Mouse (Mus musculus): ENCODE results near the gene Ip6k1. TPM values are rescaled to one million over a fixed set of nuclear protein-coding genes. Genes with fewer than 3 reads are reported as not detected.

The Ip6k1 gene
- polyA plus RNA-seq, 1 experiment from 2014 or later, result 53.8 TPM

DNA sequence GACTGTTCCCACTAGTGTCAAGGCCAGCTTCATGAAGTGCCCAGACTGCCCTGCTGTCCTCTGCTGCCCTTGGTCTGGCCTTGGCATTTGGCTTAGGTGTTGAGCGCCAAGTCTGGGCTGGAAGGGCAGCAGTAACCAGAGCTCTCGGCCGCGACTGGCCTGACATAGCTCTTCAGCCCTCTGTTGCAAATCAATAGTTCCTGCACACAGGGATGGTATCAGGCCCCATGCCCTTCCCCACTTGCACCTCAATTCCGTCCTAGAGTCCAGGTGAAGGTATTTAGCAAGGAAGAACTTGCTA lies 54.9 kb downstream of the Ip6k1 start:
- H3K4me3 ChIP-seq, result no peak overlapping the region
- no peak for DNase-seq (ENCODE audit: low spot score)
- no peaks in the 10 kb centered on the region for H3K27me3 ChIP-seq (ENCODE audit: low read depth, poor library complexity, severe bottlenecking)
- no peak overlapping the region for H3K27ac ChIP-seq (replicated peaks)
- 93% methylated on average over 5 of the region's 5 CpGs for WGBS
- no peaks in the 10 kb centered on the region for H3K9me3 ChIP-seq (replicated peaks)
- H3K36me3 ChIP-seq, result peaks cover 88% of the 10 kb centered on the region
- peaks cover 10% of the 10 kb centered on the region for H3K4me1 ChIP-seq

- WGBS, result 95% methylated on average over 9 of the region's 9 CpGs
- Histone ChIP-seq H3K9me3 (replicated peaks) (no peaks in the 10 kb centered on the region), H3K27me3 (ENCODE audit: low read depth, poor library complexity, severe bottlenecking) (no peaks in the 10 kb centered on the region), H3K36me3 (peaks cover 96% of the 10 kb centered on the region), H3K4me1 (peaks cover 5% of the 10 kb centered on the region), H3K4me3 (no peak overlapping the region), H3K27ac (replicated peaks) (no peak overlapping the region)
- no peak for DNase-seq (ENCODE audit: low spot score)
Measured at GRCm38 (mm10) chr9:108058291-108058690, 56.0 kb downstream of the Ip6k1 start.

- Histone ChIP-seq H3K36me3 (peaks cover 91% of the 10 kb centered on the region), H3K4me1 (no peaks in the 10 kb centered on the region), H3K9me3 (replicated peaks) (no peaks in the 10 kb centered on the region), H3K4me3 (no peak overlapping the region), H3K27me3 (ENCODE audit: low read depth, poor library complexity, severe bottlenecking) (no peaks in the 10 kb centered on the region), H3K27ac (replicated peaks) (no peak overlapping the region)
- 91% methylated on average over 3 of the region's 3 CpGs for WGBS
- no peak for DNase-seq (ENCODE audit: low spot score)
Measured at GRCm38 (mm10) chr9:108062142-108062541, 59.8 kb downstream of the Ip6k1 start.

DNA sequence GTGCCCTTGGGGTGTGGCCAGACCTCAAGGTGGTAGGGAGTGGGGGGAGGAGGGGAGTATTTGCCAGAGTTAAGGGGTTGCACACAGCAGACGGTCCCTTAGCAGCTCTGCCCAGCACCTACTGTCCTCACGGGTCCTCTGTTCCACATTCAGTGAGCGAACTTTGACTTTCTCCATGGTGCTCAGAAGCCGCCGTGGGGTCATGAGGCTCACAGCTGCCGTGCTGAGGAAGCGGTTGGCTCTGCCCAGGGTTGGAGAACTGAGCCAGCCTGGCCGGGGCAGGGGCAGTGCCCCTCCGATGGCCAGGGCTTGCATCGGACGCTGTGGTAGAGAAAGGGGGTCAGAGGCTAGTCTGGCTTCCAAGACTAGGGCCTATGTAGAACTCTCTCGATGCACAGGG lies 61.1 kb downstream of the Ip6k1 start:
- Histone ChIP-seq H3K4me1 (no peaks in the 10 kb centered on the region), H3K27me3 (ENCODE audit: low read depth, poor library complexity, severe bottlenecking) (no peaks in the 10 kb centered on the region), H3K4me3 (no peak overlapping the region), H3K27ac (replicated peaks) (no peak overlapping the region), H3K9me3 (replicated peaks) (no peaks in the 10 kb centered on the region), H3K36me3 (peaks cover 80% of the 10 kb centered on the region)
- WGBS, result 93% methylated on average over 12 of the region's 12 CpGs
- no peak for DNase-seq (ENCODE audit: low spot score)

- Histone ChIP-seq H3K4me3 (no peak overlapping the region), H3K27me3 (ENCODE audit: low read depth, poor library complexity, severe bottlenecking) (no peaks in the 10 kb centered on the region), H3K27ac (replicated peaks) (no peak overlapping the region), H3K9me3 (replicated peaks) (no peaks in the 10 kb centered on the region), H3K36me3 (peaks cover 77% of the 10 kb centered on the region), H3K4me1 (no peaks in the 10 kb centered on the region)
- WGBS, result 51% methylated on average over 5 of the region's 5 CpGs
- DNase-seq (ENCODE audit: low spot score), result peak; percentile 44
Measured at GRCm38 (mm10) chr9:108065491-108066011, 63.2 kb downstream of the Ip6k1 start.

GRCm38 (mm10) chr9:108067199-108067598 lies 64.9 kb downstream of the Ip6k1 start:
- no peak overlapping the region for H3K27ac ChIP-seq (replicated peaks)
- DNase-seq (ENCODE audit: low spot score), result no peak
- no peak overlapping the region for H3K4me3 ChIP-seq
- H3K36me3 ChIP-seq, result peaks cover 73% of the 10 kb centered on the region
- WGBS, result 89% methylated on average over 7 of the region's 7 CpGs
- H3K9me3 ChIP-seq (replicated peaks), result no peaks in the 10 kb centered on the region
- no peaks in the 10 kb centered on the region for H3K27me3 ChIP-seq (ENCODE audit: low read depth, poor library complexity, severe bottlenecking)
- H3K4me1 ChIP-seq, result peaks cover 1% of the 10 kb centered on the region

DNA sequence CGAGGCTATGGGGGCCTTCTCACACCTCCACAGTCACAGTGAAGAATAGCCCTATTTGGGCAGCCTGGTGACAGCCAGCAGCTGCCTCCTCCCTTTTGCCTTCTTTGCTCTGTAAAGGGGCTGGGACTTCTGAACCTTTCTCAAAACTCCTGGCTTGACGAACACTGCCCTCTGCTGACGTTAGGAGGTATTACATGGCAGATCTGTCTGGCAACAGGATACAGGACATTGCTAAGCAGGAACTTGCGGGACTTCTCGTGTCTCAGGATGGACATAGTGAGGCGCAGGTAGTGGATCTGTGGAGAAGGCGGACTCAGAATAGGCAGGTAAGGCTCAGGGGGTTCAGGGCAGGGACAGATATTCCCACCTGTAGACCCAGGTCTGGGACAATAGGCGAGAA lies 65.6 kb downstream of the Ip6k1 start:
- 26% methylated on average over 8 of the region's 8 CpGs for WGBS
- Histone ChIP-seq H3K4me1 (peaks cover 8% of the 10 kb centered on the region), H3K27me3 (ENCODE audit: low read depth, poor library complexity, severe bottlenecking) (no peaks in the 10 kb centered on the region), H3K36me3 (peaks cover 66% of the 10 kb centered on the region), H3K9me3 (replicated peaks) (no peaks in the 10 kb centered on the region), H3K27ac (replicated peaks) (no peak overlapping the region), H3K4me3 (no peak overlapping the region)
- DNase-seq (ENCODE audit: low spot score), result peak; percentile 88

GRCm38 (mm10) chr9:108069007-108069406 lies 66.7 kb downstream of the Ip6k1 start:
- WGBS, result 89% methylated on average over 9 of the region's 9 CpGs
- Histone ChIP-seq H3K36me3 (peaks cover 59% of the 10 kb centered on the region), H3K27ac (replicated peaks) (no peak overlapping the region), H3K9me3 (replicated peaks) (no peaks in the 10 kb centered on the region), H3K4me1 (peaks cover 19% of the 10 kb centered on the region), H3K4me3 (no peak overlapping the region), H3K27me3 (ENCODE audit: low read depth, poor library complexity, severe bottlenecking) (no peaks in the 10 kb centered on the region)
- no peak for DNase-seq (ENCODE audit: low spot score)

GRCm38 (mm10) chr9:108069529-108069928 lies 67.2 kb downstream of the Ip6k1 start:
- H3K4me3 ChIP-seq, result no peak overlapping the region
- no peaks in the 10 kb centered on the region for H3K9me3 ChIP-seq (replicated peaks)
- peaks cover 19% of the 10 kb centered on the region for H3K4me1 ChIP-seq
- peaks cover 54% of the 10 kb centered on the region for H3K36me3 ChIP-seq
- no peaks in the 10 kb centered on the region for H3K27me3 ChIP-seq (ENCODE audit: low read depth, poor library complexity, severe bottlenecking)
- WGBS, result 94% methylated on average over 7 of the region's 7 CpGs
- no peak for DNase-seq (ENCODE audit: low spot score)
- H3K27ac ChIP-seq (replicated peaks), result no peak overlapping the region

DNA sequence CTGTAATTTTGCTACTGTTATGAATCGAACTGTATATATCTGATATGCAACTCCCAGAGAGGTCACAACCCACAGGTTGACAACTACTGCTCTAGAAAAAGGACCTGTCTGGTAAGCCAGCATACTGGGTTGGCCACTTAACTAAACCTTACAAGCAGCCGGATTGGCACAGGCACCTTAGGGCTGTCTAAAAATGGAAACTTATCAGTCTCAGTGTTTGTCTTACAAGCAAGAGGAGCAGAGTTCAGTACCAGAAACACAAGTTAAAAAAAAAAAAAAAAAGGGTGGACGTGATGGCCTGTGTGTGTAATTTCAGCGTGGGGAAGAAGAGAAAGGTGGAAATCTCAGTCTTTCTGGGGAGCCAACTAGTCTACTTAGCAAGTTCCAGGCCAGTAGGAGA lies 69.5 kb downstream of the Ip6k1 start:
- Histone ChIP-seq H3K9me3 (replicated peaks) (no peaks in the 10 kb centered on the region), H3K4me1 (peaks cover 19% of the 10 kb centered on the region), H3K36me3 (peaks cover 36% of the 10 kb centered on the region), H3K27ac (replicated peaks) (no peak overlapping the region), H3K4me3 (no peak overlapping the region), H3K27me3 (ENCODE audit: low read depth, poor library complexity, severe bottlenecking) (no peaks in the 10 kb centered on the region)
- no peak for DNase-seq (ENCODE audit: low spot score)
- WGBS, result 88% methylated on average over 4 of the region's 4 CpGs

GRCm38 (mm10) chr9:108072481-108072924 lies 70.2 kb downstream of the Ip6k1 start:
- no peak overlapping the region for H3K4me3 ChIP-seq
- H3K9me3 ChIP-seq (replicated peaks), result no peaks in the 10 kb centered on the region
- H3K27me3 ChIP-seq (ENCODE audit: low read depth, poor library complexity, severe bottlenecking), result no peaks in the 10 kb centered on the region
- DNase-seq (ENCODE audit: low spot score), result no peak
- H3K27ac ChIP-seq (replicated peaks), result peak overlapping the region; percentile 59
- H3K36me3 ChIP-seq, result peaks cover 32% of the 10 kb centered on the region
- 61% methylated on average over 9 of the region's 9 CpGs for WGBS
- H3K4me1 ChIP-seq, result peaks cover 21% of the 10 kb centered on the region

DNA sequence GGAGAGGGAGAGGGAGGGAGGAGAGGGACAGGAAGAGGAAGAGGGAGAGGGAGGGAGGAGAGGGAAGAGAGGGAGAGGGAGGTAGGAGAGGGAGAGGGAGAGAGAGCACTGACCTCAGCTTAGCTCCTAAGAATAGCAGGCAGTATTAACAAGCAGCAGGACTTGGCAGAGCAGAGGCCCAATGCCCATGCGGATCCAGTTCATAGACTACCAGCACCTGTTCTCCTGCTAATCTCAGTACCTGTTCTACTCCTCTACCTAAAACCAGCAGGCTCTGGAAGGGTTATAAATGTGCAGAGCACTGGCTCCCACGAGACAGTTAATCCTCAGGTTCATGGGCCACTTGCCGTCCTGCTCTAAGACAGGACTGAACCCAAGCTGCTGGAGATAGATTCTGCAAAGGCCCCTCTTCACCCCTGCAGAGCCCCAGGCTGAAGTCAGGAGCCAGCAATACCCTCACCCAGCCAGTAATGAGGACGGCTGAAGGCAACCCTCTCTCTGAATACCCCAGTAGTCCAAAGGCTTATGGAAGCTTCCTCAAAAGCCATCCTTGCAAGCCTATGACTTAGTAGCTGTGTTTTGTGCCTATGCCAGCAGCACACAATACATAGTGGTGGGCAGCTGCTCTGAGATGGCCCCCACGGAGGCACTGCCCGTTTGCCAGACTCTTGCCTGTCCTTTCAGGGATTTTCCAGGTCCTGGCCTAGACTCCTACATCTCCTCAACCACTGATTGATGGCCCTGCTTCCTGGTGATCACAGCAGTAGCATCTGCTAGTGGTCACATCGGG lies 71.0 kb downstream of the Ip6k1 start:
- peaks cover 32% of the 10 kb centered on the region for H3K36me3 ChIP-seq
- H3K4me1 ChIP-seq, result peaks cover 30% of the 10 kb centered on the region
- WGBS, result 69% methylated on average over 7 of the region's 7 CpGs
- no peaks in the 10 kb centered on the region for H3K9me3 ChIP-seq (replicated peaks)
- no peak for DNase-seq (ENCODE audit: low spot score)
- H3K4me3 ChIP-seq, result no peak overlapping the region
- no peaks in the 10 kb centered on the region for H3K27me3 ChIP-seq (ENCODE audit: low read depth, poor library complexity, severe bottlenecking)
- peak overlapping the region; percentile 52 for H3K27ac ChIP-seq (replicated peaks)

DNA sequence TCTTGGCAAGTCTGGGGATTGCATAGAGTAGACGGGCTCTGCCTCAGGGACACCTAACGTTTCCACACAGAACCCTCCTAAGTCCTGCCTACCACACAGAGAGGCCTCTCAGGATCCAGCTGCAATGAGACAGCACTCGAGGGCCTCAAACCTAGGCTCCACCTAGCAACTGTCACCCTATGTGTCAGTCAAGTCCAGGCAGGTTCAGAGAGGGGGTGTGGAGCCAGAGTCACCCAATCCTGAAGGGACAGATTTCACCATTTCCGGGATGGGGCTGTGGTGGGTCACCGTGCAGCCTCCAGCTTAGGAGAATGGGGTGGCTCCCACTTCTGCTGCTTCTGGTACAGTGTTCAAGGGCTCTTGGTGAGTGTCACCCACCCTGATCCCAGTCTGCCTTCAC lies 77.9 kb downstream of the Ip6k1 start, which contains the start of gene Mst1:
Gene Mst1, plus strand, starts transcription at position 269 of the 400 bp plus-strand sequence.
- peak within 1 kb of the TSS; percentile 77 for H3K4me3 ChIP-seq
- no peak for DNase-seq (ENCODE audit: low spot score)
- peaks cover 14% of the 10 kb centered on the region for H3K36me3 ChIP-seq
- 82% methylated on average over 5 of the region's 5 CpGs for WGBS
- peak within 1 kb of the TSS; percentile 91 for H3K27ac ChIP-seq (replicated peaks)
- no peaks in the 10 kb centered on the region for H3K9me3 ChIP-seq (replicated peaks)
- peaks cover 53% of the 10 kb centered on the region for H3K27me3 ChIP-seq (ENCODE audit: low read depth, poor library complexity, severe bottlenecking)
- H3K4me1 ChIP-seq, result peaks cover 42% of the 10 kb centered on the region
